Mouse (Mus musculus) cerebellum, adult 11 months (tissue): ENCODE results near the gene Xpr1.

Experiments
- DNase-seq: peaks from one replicate; pipeline ENCODE4 v3.0.0; 2022

Gene Xpr1

DNA sequence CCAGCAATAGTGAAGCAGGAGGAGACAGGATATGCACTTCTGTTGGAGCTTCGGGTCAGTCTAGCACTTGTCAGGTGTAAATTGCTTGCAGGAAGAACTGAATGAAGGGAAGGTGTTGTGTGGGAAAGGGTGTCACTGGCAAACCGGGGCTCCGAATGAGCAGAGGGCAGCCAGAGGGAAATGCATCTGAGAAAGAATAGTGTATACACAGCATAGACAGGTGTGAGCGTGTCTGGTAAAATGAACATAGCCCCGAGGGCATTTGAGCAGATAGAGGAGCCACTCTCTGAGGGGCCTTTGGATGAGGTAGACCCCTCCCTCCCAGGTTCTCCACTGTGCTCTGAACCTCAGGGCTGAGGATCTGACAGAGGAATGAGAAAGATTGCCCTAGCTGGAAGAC is 169.2 kb downstream of the Xpr1 start:
- DNase-seq, result no peak

DNA sequence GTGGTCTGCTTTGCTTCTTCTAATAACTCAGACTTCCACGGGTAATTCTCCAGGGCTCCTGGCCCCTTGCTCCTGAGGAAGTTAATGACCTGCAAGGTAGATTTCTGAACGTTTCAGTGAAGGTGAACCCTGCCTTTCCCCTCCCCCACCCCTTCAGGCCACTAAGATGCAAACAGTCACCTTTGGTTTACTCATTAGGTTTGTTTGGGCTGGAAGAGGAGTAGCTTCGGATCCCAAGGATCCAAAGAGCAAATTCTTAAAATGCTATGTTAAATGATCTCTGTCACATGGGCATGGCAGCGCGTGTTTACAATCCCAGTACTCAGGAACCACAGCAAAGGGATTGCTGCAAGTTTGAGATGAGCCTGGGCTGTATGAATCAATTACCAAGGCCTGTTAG is 169.8 kb downstream of the Xpr1 start:
- no peak for DNase-seq

DNA sequence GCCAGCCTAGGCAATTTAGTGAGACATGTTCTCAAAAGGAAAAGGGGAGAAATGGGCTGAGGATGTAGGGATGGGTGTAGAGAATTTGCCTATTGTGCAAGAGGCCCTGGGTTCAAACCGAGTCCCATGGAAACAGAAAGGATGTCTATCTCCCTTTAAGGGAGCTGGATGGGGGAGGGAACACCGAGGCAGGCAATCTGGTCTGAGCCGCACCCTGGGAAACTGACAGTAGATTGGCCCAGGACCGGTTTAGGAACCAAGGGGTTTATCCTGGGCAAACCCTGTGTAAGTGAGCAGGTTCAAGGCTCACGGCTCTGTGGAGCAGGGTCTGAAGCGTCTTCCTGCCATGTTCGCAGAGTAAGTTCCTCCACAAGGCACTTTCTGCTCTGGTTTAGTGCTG is 171.7 kb downstream of the Xpr1 start:
- no peak for DNase-seq

DNA sequence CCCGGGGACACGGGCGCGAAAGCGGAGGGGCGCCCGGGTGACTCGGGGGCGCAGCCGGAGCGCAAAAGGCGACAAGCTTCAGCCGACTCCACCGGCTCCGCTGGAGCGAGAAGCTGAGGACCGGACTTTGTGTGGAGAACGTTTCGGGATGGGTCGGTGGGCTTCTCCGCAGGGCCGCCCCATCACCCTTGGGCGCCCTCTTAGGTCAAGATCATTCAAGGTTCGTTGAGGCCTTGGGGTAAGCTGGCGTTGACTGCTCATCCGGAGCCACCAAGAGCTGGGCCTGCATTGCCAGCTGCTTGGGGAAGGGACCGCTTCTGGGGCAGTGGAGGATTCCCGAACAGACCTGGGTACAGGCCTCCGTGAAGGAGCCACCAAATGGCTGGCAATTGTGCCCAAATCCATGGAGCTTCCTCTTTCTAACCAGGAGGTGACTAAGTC is 172.4 kb downstream of the Xpr1 start:
- no peak for DNase-seq

DNA sequence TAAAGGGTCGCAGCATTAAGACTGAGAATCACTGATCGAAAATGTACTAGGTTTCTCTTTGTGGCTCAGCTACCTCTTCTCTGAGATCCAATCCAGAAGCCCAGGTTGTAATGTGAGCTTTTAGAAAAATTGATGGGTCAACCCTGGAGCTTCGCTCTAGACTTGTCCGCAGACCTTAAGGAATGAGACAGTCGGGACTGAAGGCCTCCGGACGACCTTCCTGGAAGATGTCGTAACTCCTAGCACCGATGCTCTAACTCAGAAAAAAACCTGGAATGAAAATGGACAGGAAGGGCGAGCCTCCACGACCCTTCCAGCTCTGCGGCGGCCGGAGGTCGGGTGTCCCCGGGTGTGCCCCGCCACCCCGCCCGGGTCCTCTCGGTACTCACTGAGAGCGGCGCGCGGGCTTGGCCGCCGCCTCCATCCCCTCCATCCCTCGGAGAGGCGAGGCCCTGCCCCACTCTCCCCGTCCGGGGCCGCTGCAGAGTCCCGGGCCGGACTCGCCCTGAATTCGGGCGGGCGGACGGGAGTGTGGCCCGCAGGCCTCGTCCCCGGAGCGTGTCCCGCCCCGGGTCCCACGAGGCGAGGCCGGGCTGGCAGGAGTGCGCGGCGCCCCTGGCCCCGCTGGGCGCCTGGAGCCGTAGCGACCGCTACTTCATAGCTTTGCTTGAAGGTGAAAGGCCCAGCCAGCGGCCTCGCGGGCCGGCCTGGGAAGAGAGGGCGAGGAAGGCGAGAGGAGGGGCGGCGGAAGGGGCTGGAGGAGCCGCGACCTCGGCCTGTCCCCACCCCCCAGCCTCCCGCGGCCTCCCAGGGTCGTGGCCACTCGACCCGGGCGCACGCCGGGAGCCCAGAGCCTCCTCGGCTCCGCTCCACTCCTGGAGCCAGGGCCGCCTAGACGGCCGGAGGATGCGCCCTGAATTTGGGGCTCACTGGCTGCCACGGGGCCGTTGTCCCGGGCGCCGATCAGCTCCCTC is 173.1 kb downstream of the Xpr1 start, which contains the start of gene BC034090:
Gene BC034090 (minus strand): TSS at position 648 of the 974 bp plus-strand sequence.
- DNase-seq, result no peak

DNA sequence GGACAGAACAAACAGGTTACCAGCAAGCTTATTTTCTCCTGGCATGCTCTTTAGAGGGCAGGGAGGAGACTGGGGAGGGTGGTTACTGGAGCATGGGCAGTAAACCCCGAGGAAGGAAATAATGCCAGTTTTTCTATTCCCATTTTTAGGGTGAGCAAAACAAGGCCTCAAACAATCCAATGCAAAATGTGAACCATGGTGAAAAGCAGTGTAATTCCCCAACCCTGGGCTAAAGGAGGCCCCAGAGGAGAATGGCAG is 174.8 kb downstream of the Xpr1 start:
- no peak for DNase-seq

DNA sequence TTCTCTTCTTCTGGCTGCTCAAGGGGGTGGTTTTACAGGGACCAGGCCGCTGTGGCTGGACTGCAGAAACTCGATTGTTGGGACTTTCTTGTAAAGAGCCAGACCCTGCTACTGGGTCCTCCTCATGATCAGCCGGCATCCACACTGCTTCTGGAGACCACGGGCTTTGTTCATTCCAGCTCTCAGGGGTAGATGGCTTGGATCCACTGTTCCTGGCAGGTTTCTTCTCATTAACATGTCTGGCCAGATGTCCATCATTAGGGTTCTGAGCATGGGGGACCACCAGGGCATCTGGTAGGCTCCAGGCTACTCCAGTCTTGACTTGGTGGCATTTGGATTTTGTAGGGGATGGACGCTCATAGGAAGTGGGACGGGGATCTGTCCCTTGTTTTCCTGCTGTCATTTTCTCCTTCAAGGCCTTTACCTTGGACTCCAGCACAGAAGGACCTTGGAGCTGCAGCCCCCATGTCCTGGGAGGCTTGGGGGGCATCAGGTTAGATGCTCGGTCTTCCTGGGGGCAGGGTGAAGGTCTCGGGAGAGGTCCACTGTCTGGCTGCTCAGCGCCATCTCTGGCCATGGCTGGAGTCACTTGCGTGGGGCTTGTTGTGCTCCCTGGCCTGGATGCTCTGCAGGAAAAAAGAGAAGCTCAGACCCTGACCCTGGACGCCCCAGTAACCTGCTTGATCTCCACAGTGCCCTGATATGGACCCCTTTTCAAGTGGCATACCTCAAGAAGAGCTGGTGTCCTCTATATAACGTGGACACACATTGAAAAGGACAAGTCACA is 175.3 kb downstream of the Xpr1 start:
- no peak for DNase-seq

DNA sequence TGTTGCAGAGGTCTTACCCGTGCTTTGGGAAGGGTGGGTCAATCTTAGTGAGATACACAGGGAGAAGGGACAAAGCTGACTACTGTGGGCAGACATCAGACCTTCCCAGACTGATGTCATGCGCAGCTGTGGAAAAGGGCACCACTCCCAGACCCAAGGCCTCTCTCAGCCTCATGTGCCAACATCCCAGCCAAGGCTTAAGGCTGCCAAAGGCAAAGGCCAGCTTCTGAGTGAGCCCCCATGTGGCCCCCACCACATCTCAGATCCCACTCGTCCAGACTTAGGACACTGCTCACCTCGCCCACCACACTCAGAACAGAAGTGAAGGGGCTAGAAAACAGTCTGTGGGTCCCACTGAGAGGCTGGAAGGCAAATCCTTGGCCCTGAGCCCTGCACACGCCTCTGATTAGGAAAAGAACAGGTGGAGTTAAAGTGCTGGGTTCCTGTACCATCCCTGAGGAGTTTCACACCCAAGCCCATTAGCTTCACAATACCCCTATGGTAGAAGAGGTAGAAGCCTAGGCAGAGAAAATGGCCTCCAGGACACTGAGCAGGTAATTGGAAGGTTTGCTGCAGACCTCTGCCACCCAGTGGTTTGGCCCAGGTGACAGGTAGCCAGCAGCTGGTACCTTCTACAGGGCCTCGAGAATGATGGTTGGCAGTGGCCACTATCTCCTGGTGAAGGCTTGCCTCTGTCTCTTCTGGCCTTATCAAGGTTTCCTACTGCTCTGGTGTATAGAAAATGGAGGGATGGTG is 177.1 kb downstream of the Xpr1 start:
- DNase-seq, result no peak

DNA sequence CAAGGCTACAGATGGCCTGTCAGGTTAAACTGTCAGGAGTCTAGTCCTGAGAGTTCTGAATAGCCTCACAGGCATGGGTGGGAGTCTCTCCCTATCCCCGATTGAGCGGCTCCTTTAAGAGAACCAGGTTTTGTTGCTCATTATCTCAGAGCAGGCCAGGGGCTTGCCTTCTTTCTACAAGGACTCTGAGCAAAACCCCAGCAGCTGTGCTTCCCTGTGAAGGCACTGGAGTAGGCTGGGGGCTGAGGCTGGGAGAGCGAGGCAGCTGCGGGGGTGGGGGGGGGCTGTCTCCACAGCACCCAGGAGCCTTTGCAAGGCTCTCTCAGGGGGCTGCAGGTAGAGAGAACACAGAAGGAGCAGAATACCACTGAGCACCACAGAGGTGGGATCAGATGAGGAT is 178.0 kb downstream of the Xpr1 start:
- no peak for DNase-seq

DNA sequence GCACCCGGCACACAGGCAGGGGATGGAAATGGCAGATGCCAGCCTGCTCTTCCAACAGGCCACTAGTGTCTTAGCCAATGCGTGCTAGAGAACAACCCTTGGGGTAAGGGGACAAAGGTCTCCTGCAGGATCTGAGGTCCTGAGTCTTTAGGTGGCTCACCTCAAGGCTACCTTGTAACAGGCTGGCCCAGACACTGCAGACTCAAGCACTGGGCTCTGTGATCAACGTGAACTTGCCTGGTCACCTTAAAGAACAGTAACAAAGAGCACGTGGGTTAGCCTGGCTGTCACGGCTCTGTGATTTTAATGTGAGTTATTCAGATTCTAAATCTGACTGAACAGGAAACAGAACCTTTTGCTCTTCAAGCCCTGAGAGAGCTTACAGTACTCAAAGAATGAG is 179.1 kb downstream of the Xpr1 start:
- no peak for DNase-seq

DNA sequence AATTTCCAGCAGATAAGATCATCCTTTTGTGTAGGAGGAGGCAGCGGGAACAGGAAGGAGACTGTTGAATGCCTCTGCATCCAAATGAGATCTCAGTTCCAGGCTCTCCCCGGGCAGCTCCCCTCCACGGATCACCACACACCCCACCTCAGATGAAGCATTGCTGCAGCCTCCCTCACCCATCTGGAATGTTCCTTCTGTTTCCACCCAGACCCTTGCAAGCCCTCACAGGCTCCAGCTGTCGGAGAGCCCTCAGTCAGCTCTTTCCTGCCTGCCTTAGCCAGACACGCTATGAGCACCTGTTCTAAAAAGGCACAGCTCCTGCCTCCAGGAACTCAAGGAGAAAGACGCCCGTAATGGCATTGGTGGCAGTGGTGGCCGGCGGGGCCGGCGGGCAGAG is 179.8 kb downstream of the Xpr1 start:
- no peak for DNase-seq

DNA sequence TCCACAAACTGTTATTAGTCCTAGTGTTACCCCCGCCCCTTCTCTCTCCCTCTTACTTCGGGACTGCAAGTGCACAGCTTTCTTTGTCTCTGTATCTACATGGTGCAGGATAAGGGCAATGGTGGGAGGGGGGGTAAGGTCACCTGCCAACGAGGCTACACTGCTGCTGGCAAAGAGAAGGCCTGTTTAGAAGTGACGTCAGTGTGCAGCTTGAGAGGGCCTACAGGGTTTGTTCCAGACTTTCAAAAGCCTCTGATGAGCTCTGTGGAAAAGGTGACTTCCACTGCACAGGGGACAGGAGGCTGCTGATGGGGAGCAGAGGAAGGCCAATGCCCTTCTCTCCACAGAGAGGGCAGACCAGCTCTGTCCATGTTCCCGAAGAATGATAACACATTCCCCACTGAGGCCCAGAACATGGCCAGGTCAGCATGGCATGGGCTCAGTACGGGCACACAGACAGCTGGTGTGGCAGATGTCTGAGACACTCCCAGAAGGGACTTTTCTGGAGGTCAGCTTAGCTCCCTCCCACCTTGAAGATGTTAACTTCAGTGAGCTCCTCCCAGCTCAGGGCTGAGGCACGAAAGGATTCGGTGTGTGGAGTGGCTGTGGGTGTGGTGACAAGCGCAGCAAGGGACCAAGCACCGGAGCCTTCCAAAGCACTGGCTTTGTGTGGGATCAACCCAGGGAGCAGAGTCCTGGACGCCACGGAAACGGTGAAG is 180.8 kb downstream of the Xpr1 start:
- no peak for DNase-seq

DNA sequence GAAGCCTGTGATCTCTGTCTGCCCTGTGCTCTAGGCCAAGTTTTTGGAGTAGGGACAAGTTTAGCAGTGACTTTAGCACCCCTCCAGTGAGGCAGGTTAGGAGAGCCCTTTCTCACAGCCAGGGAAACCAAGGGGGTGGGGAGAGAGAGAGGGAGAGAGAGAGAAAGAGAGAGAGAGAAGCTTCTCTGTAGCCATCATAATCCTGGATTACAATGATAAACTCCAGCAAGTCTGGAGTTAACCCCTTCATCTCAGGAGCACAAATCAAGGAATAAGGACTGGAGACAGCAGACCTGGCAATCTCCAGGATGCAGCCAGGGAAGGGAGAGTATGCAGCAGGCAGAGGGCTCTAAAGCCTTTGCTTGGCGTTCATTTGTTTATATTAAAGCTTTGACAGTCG is 181.6 kb downstream of the Xpr1 start:
- no peak for DNase-seq

DNA sequence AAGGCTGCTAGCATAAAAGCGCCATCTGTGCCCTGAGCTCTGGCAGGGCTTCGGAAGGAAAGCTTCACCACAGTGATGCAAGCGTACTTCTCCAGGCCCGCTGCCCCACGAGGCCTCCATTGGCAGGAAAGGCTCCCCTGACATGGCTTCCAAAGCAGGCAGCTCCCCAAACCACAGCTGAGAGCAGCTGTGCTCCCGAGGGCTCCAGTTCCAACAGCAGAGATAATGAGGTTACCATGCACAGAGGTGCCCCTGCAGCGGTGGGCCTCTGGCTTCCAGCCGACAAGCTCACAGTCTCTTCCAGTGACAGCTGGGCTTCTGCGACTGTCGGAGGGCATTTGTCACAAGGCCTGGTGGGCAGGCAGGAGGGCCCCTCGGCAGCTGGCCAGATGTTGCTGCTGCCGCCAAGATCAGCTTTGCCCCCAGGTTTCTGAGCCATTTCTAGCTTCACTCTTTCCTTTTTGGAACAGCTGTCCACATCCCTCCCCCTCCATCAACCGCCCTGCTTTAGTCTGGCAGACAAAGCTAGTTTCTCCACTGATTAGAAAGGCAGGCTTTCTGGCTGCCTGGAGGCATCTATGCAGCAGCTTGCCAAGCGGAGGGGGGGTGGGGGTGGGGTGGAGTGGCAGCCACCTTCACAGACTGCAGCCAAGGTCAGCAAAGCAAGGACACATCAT is 183.1 kb downstream of the Xpr1 start:
- DNase-seq, result no peak

DNA sequence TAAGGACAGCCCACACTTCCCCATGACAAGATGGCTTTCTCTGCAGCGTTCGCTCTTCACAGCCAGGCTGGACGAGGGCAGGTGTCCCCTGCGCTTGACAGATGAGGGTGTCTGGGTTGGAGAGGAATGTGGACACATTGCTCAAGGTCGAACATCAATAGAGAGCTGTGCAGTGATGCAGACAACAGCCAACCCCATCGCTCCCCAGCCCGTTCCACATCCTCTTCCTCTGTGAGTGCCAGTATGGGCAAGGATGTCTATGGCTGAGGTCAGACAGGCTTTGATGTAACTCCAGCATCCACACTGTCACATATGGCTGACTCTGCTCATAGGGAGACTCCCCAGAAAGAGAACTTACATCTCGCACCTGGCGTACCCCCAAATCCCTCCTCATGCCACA is 183.8 kb downstream of the Xpr1 start:
- DNase-seq, result no peak

DNA sequence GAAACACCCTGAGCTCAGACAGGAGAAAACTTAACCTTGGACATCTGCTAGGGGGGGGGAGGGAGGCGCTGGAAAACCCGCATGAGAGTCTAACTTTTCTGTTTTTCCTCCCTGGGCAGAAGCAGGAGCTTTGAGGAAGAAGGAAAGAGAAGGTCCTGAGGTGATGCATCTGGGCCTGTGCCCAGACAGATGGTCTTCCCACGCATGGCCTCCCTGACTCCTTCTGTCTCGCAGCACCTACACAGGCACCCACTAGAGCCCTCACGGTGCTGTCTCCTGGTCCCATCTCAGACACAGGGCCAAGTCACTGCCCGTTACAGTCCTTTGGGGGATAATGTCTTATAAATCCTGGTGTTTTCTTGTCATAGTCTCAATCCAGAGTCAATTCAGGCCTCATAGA is 184.4 kb downstream of the Xpr1 start:
- no peak for DNase-seq

DNA sequence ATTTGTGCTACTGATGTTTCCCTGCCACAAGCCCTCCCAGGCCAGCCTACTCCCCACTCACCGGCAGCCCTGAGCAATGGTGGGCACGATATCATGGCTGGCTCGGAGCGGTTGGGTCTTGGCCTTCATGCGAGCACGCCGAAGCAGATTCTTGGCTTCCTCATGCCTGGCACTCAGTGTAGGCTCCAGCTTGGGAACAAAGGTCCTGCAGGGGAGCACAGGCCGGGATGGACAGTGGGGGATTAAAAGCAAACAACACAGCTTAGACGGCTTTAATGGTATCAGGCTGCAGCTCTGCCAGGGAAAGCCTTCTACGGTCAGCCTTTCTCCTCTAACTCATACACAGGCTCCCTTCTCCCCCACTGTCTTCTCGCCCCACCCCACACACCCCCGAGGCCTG is 184.8 kb downstream of the Xpr1 start:
- no peak for DNase-seq

DNA sequence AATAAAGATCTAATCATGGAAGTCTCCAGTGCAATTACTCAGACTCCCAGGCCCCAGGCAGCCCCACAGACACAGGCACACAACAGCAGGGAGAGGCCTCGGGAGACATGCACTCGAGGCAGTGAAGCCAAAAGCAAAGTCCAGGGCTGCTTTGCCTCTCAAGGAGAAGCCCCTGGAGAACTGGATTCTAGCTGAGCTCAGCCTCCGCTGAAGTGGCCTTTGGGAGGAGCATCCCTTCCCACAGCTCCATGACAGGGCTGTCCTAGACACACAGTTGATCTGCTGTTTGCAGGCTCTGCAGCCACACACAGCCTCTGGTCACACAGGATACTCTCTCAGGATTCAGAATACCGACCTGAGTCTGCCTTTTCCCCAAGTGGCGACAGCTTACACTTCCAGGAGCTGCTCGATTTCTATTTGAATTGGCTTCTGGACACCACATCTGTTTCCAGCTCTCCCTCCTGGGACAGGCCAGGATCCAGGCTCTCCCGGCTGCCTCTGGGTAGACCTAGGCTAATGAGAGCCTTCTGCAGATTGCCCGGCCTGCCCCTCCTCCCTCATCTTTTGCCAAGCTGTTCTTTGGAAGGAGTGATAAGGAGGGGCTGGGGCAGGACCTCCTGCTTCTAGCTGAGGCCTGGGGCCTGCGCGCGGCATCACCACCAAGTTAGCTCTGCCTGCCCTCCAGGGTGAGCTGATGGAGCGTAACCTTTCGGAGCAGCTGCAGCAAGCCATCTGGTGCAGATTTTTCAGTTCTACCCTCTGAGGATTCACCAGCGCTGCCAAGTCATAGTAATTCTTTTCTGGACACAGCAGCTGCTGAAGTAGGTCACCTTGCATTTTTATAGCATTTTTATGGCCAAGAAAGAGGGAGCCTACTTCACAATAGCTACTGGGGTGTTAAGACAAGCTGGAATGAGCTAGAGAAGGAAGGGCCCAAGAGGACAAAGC is 187.5 kb downstream of the Xpr1 start:
- DNase-seq, result no peak
